Mouse (Mus musculus): ENCODE results near the gene Nxn.
"Not testable (repeated sequence)": the region's sequence is repeated elsewhere in the genome, so short reads cannot be mapped to it uniquely, and the experiment has no call there.

The Nxn gene

GRCm38 (mm10) chr11:76257386-76257785, 141.6 kb downstream of the Nxn start:
- no peak for DNase-seq

DNA sequence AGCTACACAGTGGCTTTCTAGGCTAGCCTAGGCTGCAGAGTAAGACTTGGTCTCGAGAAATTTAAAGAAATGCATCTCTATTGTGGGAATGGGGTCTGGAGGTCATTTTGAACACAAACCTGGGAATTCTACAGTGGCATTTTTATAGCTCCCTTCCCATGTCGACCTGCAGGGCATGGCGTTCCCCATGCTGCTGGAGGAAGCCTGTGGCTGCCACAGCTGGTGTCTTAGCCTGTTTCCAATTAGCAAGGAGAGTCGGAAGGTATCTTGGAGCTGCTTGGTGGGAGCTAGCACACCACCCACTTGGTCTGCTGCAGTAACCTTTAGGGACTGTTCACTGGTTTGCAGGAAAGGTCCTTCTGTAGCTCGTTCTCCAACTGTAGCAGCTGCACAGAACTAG, 142.8 kb downstream of the Nxn start:
- DNase-seq = no peak

GRCm38 (mm10) chr11:76255431-76256001, 143.4 kb downstream of the Nxn start:
- peak; percentile 95 for DNase-seq

DNA sequence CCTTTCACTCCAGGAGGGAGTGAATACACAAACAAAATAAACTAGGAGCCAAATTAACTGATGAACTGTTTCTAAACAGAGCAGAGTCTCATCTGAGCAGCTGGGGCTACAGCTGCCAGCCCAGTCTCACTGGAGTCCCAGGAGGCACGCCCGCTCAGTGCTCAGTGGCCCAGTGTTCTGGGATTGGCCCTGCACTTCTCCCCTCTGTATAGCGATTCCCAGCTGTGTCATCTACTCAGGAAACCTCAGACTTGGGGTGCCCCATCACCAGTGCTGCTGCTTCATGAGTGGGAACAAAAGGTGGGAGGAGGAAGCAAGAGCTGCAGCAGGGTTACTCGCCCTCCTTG, 145.0 kb downstream of the Nxn start:
- DNase-seq = peak; percentile 96

DNA sequence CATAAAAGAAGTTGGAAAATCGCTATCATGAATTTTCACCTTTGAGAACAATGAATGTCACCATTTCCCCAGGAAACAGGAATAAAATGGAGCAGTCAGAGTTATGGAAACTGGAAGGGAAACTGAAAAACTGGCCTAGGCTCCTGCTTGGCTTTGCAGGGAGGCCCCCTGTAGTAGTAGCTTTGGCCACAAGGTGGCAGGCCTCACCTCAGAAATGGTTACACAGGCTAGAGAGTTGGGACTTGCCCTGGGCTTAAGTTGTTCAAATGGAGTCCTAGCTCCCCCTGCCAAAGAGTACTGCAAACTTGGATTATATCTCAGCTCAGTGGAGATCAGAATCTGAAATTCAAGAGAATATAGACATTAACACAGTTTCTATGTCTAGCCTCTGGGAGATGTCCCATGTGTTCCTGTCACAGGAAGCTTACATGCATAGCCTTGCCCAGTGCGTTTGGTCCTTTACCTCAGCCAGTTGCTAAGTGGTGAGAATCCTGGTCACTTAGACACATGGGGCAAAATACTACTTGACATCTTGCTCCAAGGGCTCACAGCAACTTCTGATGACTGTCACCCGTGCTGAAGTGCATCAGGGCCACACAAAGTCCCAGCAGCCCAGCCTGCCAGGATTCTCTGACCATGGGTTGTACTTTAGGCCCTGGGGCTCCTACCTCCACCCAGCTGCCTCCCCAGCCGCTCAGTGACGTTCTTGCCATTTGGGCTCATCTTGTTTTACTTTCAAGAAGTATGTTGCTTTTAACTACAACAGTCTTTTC, 145.6 kb downstream of the Nxn start:
- DNase-seq = peak; percentile 97

DNA sequence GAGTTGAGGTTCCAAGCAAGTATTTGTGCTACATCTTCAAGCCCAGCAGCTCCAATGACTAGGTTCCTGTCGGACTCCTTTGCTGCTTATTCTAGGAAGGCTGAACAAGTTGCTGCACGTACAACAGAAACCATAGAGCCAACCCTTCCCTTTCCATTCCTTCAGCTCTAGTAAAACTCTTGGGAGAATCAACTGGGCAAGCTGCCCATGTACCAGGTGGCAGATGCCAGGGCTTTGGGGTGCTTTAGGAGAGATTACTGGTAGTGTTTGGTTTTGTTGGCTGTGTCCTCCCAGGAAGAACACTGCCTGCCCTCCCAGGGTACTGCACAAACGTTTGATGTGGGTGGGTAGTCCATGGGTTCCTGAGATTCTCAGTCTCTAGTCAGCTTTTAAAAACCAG, 146.9 kb downstream of the Nxn start:
- no peak for DNase-seq

- DNase-seq = no peak
These were observed 151.7 kb downstream of the Nxn start for GRCm38 (mm10) chr11:76247239-76247638.

DNA sequence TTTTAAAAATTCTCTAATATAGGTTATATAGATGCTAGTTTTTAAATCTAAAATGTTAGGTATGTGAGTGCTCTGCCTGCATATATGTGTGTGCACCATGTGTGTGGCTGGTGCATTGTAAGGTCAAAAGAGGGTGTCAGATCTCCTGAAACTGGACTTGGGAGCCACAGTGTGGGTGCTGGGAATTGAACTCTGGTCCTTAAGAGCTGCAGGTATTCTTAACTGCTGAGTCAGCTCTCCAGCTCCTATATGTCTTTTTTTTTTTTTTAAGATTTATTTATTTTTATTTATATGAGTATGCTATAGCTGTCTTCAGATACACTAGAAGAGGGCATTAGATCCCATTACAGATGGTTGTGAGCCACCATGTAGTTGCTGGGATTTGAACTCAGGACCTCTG, 152.5 kb downstream of the Nxn start:
- DNase-seq = no peak

GRCm38 (mm10) chr11:76243811-76244546, 155.0 kb downstream of the Nxn start:
- no peak for DNase-seq

DNA sequence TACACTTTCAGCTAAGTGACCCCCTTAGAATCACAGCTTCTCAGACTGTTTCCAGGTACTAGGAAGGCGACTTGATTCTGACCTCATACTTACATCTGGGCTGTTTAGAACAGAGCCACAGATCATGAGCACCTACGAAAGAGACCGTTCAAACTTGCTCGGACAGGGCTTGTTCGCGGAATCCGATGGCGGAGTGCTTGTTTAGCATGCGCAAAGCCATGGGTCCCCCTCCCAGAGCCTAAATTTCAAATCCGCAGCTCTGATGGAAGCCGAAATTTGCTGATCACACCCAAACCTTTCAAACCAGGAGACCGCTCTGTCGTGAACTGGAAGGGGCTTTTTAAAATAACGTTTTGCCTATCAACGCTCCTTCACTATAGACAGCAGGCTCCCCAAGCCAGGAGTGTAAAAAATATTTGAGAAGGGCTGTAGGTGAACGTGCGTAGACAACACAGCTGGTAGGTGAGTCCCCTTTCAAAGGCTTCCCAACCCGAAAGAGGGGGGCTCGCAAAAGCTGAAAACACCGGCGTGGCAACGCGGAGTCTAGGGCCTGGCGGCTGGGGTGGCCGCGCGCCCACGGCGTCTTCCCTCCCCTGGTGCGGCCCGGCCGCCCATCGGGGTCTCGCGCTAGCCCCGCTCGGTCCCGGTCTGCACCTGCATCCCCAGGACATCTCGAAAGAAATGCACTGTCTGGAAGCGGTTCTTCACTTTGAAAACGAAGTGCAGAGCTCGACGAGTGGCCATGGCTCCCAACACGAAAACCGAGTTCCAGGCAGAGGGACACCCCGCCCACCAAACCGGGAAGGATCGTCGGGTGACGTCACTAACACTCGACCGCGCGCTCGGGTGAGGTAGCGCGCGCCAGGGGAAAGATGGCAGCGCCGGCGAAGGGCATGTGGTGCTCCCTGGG, 155.8 kb downstream of the Nxn start, which contains the start of the genes Mrm3 and Glod4:
Gene Mrm3 (plus strand): TSS at position 815 of the 910 bp plus-strand sequence.
Gene Glod4 (minus strand): TSS at position 825 of the 910 bp plus-strand sequence.
- DNase-seq = peak; percentile 99

DNA sequence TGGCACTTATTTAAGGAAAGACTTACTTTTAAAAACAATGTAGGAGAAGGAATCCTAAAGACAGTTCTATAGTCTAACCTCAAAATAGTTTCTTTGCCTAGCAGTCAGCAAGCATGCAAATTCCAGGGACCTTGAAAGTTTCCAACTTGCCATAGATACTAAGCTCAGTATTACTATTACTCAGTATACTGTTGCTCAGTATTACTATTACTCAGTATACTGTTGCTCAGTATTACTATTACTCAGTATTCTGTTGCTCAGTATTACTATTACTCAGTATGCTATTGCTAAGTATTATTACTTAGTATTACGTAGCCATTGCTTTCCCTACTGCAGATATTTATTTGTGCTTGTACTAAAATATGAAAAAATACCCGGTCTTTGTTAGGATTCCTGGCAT, 159.2 kb downstream of the Nxn start:
- DNase-seq = no peak

- no peak for DNase-seq
These were observed 162.8 kb downstream of the Nxn start for GRCm38 (mm10) chr11:76236136-76236535.

DNA sequence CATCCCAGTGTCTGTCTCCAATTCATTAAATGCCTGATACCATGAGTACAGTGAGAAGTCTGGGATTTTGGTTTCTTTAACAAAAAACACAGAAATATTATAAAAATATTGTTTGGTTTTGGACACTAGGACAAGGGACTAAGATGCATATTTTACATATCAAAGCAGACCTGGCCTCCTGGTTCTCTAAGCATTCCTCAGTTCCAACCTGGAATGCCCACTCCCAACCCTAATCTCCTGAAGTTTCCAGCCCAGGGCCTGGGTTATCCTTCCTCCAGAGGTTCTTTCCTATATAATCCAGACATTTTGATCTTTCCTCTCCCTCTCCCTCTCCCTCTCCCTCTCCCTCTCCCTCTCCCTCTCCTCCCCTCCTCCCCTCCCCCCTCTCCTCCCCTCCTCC, 173.9 kb downstream of the Nxn start:
- DNase-seq = no peak

- no peak for DNase-seq
These were observed 174.3 kb downstream of the Nxn start for GRCm38 (mm10) chr11:76224631-76225030.

GRCm38 (mm10) chr11:76217390-76217800, 181.5 kb downstream of the Nxn start, which contains the start of the genes Dbil5 and Gemin4:
Gene Dbil5 (plus strand): TSS chr11:76217608.
Gene Gemin4 (minus strand): TSS chr11:76217664.
- peak; percentile 100 for DNase-seq

DNA sequence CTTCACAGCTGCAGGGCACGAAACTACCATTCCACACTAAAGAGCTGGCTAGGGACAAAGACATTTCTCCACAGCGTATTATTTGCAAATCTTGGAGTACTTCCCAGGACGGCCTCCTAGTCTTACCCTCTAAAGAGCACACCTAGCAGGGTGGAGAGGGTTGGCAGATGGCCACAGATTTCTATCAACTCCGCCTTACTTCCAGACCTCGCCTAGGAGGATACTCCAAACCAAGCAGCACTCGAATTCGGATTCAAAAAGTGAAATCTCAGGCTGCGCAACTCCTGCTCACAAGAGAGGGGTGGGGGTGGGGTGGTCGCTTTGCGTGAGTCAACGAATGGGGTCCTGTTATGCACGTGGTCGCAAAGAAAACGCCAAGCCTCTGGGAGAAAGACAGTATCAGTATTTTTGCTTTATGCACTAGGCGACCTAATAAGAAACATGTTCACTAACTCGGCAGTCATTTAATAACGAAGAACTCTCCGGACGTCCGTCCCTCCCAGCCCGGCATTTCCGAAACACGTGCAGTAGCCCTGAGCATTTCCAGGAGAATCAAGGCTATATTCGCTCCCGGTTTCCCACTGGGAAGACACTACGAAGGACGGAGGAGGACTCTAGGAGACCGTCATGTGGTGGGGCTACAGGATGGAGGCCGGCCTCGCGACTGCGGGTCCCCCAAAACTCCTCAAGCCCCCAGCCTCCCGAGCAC, 182.1 kb downstream of the Nxn start:
- DNase-seq = peak; percentile 96

GRCm38 (mm10) chr11:76216049-76216540, 182.8 kb downstream of the Nxn start:
- no peak for DNase-seq

GRCm38 (mm10) chr11:76215011-76215410, 183.9 kb downstream of the Nxn start:
- DNase-seq = no peak

DNA sequence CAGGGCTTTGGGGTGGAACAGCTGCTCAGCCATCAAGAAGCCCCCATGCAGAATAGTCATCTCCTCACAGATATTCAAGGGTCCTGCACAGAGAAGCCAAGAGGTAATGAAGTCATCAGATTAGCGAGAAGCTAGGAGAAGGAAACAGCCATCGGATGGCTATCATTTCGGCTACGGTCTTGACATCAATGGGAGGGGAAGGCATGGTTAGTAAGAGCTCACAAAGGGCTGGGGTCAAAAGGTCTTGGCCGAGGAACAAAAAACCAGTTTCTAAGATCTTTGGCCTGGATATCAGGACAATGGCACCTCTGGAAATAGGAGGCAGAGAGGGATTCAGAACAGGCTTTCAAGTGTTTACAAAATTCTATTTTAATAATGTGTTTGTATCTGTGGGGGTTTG, 185.1 kb downstream of the Nxn start:
- no peak for DNase-seq

GRCm38 (mm10) chr11:76211595-76211994, 187.3 kb downstream of the Nxn start:
- not testable (repeated sequence) for DNase-seq

GRCm38 (mm10) chr11:76210228-76210985, 188.5 kb downstream of the Nxn start:
- no peak for DNase-seq

Measured in heart, adult 11 months (tissue).